Mouse (Mus musculus) neural tube, embryonic 14.5 days (tissue): ENCODE results near the gene Egfl8. TPM values are rescaled to one million over a fixed set of nuclear protein-coding genes. Genes with fewer than 3 reads are reported as not detected.
A peak's percentile ranks its signal among the peaks of the same experiment; 100 is the strongest.

Source experiments
- ATAC-seq: fragments of 200-750 bp; cut with Nextera tagmentation; 2 replicates; pipeline ENCODE4 v1.8.0; 2017; ENCODE audit warnings: low read depth, mild to moderate bottlenecking, moderate TSS enrichment, moderate library complexity
- H3K27ac ChIP-seq: fragments of 300-500 bp; sonication (generic); 2 replicates; pipeline ENCODE4 v1.5.1; 2014; ENCODE audit warnings: low read depth, mild to moderate bottlenecking, control low read depth, low read length, moderate library complexity, mixed read lengths
- H3K27me3 ChIP-seq: fragments of 300-500 bp; sonication (generic); 2 replicates; pipeline ENCODE4 v1.6.1; 2014; ENCODE audit warnings: low read length; ENCODE audit not compliant: control insufficient read depth, insufficient read depth
- H3K36me3 ChIP-seq: fragments of 300-500 bp; sonication (generic); 2 replicates; pipeline ENCODE4 v1.6.1; 2014; ENCODE audit warnings: low read length, mixed read lengths; ENCODE audit not compliant: control insufficient read depth, insufficient read depth
- H3K4me1 ChIP-seq: fragments of 300-500 bp; sonication (generic); 2 replicates; pipeline ENCODE4 v1.6.1; 2014; ENCODE audit warnings: low read length; ENCODE audit not compliant: control insufficient read depth, insufficient read depth
- H3K4me2 ChIP-seq: fragments of 300-500 bp; sonication (generic); 2 replicates; pipeline ENCODE4 v1.6.1; 2014; ENCODE audit warnings: mild to moderate bottlenecking, low read depth, low read length, control low read depth
- H3K4me3 ChIP-seq: fragments of 300-500 bp; sonication (generic); 2 replicates; pipeline ENCODE4 v1.5.1; 2014; ENCODE audit warnings: low read depth, low read length, control low read depth, mixed read lengths
- H3K9ac ChIP-seq: fragments of 300-500 bp; sonication (generic); replicated peaks from 2 replicates; pipeline ENCODE4 v1.6.1; 2014; ENCODE audit warnings: low read depth, mild to moderate bottlenecking, control low read depth, low read length, mixed read lengths
- H3K9me3 ChIP-seq: fragments of 300-500 bp; sonication (generic); 2 replicates; pipeline ENCODE4 v1.6.1; 2016; ENCODE audit warnings: low read length; ENCODE audit not compliant: control insufficient read depth
- WGBS: fragments of 180-500 bp; shearing (Covaris S2); extraction: QIAGEN DNeasy Blood & Tissue Kit; methylation state at CpG from one replicate; pipeline ENCODE4 v1.1.7; 2014; 5-methylcytosine and 5-hydroxymethylcytosine counted together
- polyA plus RNA-seq: library from polyadenylated mRNA; unstranded; fragments of >200 nt; fragmentation: Nextera tagmentation; extraction: Ambion mirVana; gene quantifications from 2 replicates; pipeline ENCODE4 v1.2.1, GENCODE M21; 2014

Egfl8 gene
- polyA plus RNA-seq, 1 experiment from 2014 or later, result 6.0 TPM

- peaks cover 41% of the 10 kb centered on the region for H3K4me1 ChIP-seq
Observed at GRCm38 (mm10) chr17:34627093-34627942, 11.5 kb upstream of the Egfl8 start.

DNA sequence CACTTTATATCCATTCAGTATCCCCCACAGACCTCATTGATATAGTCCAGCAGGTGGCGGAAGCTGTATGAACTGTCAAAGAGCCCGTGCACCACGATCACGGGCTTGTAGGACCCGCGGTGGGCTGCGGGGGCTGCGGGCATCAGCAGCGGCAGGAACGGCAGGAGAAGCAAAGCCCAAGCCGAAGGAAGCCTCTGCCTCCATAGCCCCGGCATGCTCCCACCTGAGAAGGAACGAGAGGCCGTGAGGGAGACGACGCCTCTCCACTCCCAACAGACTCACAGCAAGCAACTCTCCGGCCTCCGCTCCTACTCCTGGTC, 11.0 kb upstream of the Egfl8 start:
- Histone ChIP-seq H3K9me3 (no peaks in the 10 kb centered on the region), H3K4me3 (peak overlapping the region; percentile 65), H3K4me1 (peaks cover 36% of the 10 kb centered on the region), H3K27me3 (peaks cover 7% of the 10 kb centered on the region), H3K9ac (peak overlapping the region; percentile 56), H3K27ac (peak overlapping the region; percentile 91), H3K36me3 (peaks cover 2% of the 10 kb centered on the region; the same call in 1 of the 2 replicates), H3K4me2 (peak overlapping the region; percentile 86)
- 0% methylated on average over 18 of the region's 18 CpGs for WGBS
- ATAC-seq, result peak; percentile 47; the same call in 1 of the 2 replicates

More at GRCm38 (mm10) chr17:34627093-34627942, 11.5 kb upstream of the Egfl8 start:
- no peaks in the 10 kb centered on the region for H3K9me3 ChIP-seq
- WGBS, result under 1% methylated on average over 37 of the region's 45 CpGs
- peak overlapping the region; percentile 65 for H3K4me3 ChIP-seq
- peak overlapping the region; percentile 56 for H3K9ac ChIP-seq
- peak; percentile 76 for ATAC-seq
- peak overlapping the region; percentile 86 for H3K4me2 ChIP-seq
- H3K27ac ChIP-seq, result peak overlapping the region; percentile 91
- peaks cover 8% of the 10 kb centered on the region for H3K27me3 ChIP-seq
- H3K36me3 ChIP-seq, result no peaks in the 10 kb centered on the region; the same call in 1 of the 2 replicates

GRCm38 (mm10) chr17:34626062-34626772, 10.4 kb upstream of the Egfl8 start:
- Histone ChIP-seq H3K4me1 (peaks cover 33% of the 10 kb centered on the region), H3K27ac (peak overlapping the region; percentile 91; the same call in 1 of the 2 replicates), H3K4me3 (peak overlapping the region; percentile 65), H3K9ac (peak overlapping the region; percentile 56), H3K27me3 (peaks cover 5% of the 10 kb centered on the region; the same call in 1 of the 2 replicates), H3K9me3 (no peaks in the 10 kb centered on the region), H3K36me3 (peaks cover 2% of the 10 kb centered on the region; the same call in 1 of the 2 replicates), H3K4me2 (peak overlapping the region; percentile 86)
- no peak for ATAC-seq
- 52% methylated on average over 16 of the region's 16 CpGs for WGBS

GRCm38 (mm10) chr17:34624981-34625380, 9.2 kb upstream of the Egfl8 start:
- no peak for ATAC-seq
- 95% methylated on average over 3 of the region's 3 CpGs for WGBS
- Histone ChIP-seq H3K4me2 (no peak overlapping the region), H3K27ac (no peak overlapping the region), H3K36me3 (peaks cover 2% of the 10 kb centered on the region; the same call in 1 of the 2 replicates), H3K9ac (no peak overlapping the region), H3K27me3 (peaks cover under 1% of the 10 kb centered on the region; the same call in 1 of the 2 replicates), H3K4me1 (peaks cover 23% of the 10 kb centered on the region), H3K9me3 (no peaks in the 10 kb centered on the region), H3K4me3 (no peak overlapping the region)

GRCm38 (mm10) chr17:34623161-34623560, 7.4 kb upstream of the Egfl8 start:
- Histone ChIP-seq H3K36me3 (peaks cover 2% of the 10 kb centered on the region; the same call in 1 of the 2 replicates), H3K4me2 (no peak overlapping the region), H3K4me1 (peaks cover 9% of the 10 kb centered on the region), H3K9ac (no peak overlapping the region), H3K9me3 (no peaks in the 10 kb centered on the region), H3K4me3 (no peak overlapping the region), H3K27ac (no peak overlapping the region), H3K27me3 (no peaks in the 10 kb centered on the region)
- 88% methylated on average over 9 of the region's 9 CpGs for WGBS
- ATAC-seq, result no peak

DNA sequence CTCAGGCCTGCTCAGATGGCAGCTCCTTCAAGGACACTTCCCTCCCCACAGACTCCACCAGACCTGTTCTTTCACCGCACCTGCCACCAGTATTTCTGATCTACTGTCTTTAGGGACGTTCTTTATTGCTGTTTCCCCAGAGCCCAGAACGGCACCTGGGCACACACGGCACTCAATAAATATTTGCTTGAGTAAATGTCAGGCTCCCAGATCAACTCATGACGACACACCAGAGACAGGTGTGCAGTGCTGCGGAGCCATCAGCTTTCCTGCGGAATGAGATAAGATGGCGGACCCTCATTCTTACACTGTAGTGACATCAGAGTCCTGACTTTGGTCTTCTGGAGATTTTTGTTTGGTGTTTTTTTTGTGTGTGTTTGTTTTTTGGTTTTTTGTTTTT, 5.2 kb upstream of the Egfl8 start:
- no peak overlapping the region for H3K4me3 ChIP-seq
- no peak overlapping the region for H3K9ac ChIP-seq
- H3K4me1 ChIP-seq, result no peaks in the 10 kb centered on the region
- H3K4me2 ChIP-seq, result no peak overlapping the region
- no peak for ATAC-seq
- no peaks in the 10 kb centered on the region for H3K27me3 ChIP-seq
- H3K36me3 ChIP-seq, result peaks cover 10% of the 10 kb centered on the region
- no peak overlapping the region for H3K27ac ChIP-seq
- H3K9me3 ChIP-seq, result no peaks in the 10 kb centered on the region
- 88% methylated on average over 8 of the region's 8 CpGs for whole genome bisulfite sequencing

- Histone ChIP-seq H3K27ac (no peak overlapping the region), H3K4me1 (no peaks in the 10 kb centered on the region), H3K27me3 (no peaks in the 10 kb centered on the region), H3K4me2 (no peak overlapping the region), H3K4me3 (no peak overlapping the region), H3K9ac (no peak overlapping the region), H3K36me3 (peaks cover 22% of the 10 kb centered on the region), H3K9me3 (no peaks in the 10 kb centered on the region)
- WGBS, result 21% methylated on average over 6 of the region's 6 CpGs
- ATAC-seq, result no peak
Observed at GRCm38 (mm10) chr17:34618999-34619398, 3.2 kb upstream of the Egfl8 start.

DNA sequence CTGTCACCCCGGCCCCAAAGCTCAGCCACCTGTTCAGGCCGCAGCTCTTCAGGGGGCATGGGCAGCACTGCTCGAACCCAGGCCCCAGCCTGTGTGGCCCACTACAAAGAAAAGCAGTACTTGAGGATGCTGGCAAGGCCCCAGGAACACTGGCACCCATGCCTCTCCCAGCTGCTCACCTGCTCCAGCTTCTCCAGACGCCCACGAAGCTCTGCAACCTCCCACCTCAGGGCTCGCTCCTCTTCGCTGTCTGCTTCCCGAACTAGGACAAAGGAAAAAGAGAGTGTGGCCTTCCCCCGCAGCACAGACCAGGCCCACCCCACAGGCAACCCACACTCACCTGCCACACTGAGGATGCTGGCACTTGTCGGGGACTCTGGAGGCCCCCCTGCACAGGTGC, 1.9 kb downstream of the Egfl8 start:
- H3K27me3 ChIP-seq, result no peaks in the 10 kb centered on the region
- H3K4me2 ChIP-seq, result no peak overlapping the region
- peaks cover under 1% of the 10 kb centered on the region; the same call in 1 of the 2 replicates for H3K4me1 ChIP-seq
- ATAC-seq, result no peak
- H3K4me3 ChIP-seq, result no peak overlapping the region
- 86% methylated on average over 10 of the region's 10 CpGs for WGBS
- H3K9me3 ChIP-seq, result no peaks in the 10 kb centered on the region
- H3K36me3 ChIP-seq, result peaks cover 43% of the 10 kb centered on the region
- no peak overlapping the region for H3K27ac ChIP-seq
- no peak overlapping the region for H3K9ac ChIP-seq
